Mouse (Mus musculus) stomach, embryonic 16.5 days (tissue): ENCODE measurements around the gene Def6. TPM values are rescaled to one million over a fixed set of nuclear protein-coding genes. Genes with fewer than 3 reads are reported as not detected.

ENCODE experiments used
- ATAC-seq: fragments of 200-750 bp; cut with Nextera tagmentation; 2 replicates; pipeline ENCODE4 v1.8.0; 2017; ENCODE audit warnings: moderate number of reproducible peaks, moderate TSS enrichment; ENCODE audit not compliant: insufficient read depth, low FRiP score
- H3K27ac ChIP-seq: fragments of 300-500 bp; sonication (generic); 2 replicates; pipeline ENCODE4 v1.5.1; 2014; ENCODE audit warnings: low read length
- H3K27me3 ChIP-seq: fragments of 300-500 bp; sonication (generic); 2 replicates; pipeline ENCODE4 v1.6.1; 2014; ENCODE audit warnings: low read length, control low read depth, mixed read lengths; ENCODE audit not compliant: control insufficient read depth, insufficient read depth
- H3K36me3 ChIP-seq: fragments of 300-500 bp; sonication (generic); 2 replicates; pipeline ENCODE4 v1.6.1; 2014; ENCODE audit warnings: low read length; ENCODE audit not compliant: control insufficient read depth, insufficient read depth
- H3K4me1 ChIP-seq: fragments of 300-500 bp; sonication (generic); 2 replicates; pipeline ENCODE4 v1.6.1; 2014; ENCODE audit warnings: low read length, control low read depth, mixed read lengths; ENCODE audit not compliant: control insufficient read depth, insufficient read depth
- H3K4me2 ChIP-seq: fragments of 300-500 bp; sonication (generic); 2 replicates; pipeline ENCODE4 v1.6.1; 2014; ENCODE audit warnings: low read depth, low read length, mixed read lengths
- H3K4me3 ChIP-seq: fragments of 300-500 bp; sonication (generic); replicated peaks from 2 replicates; pipeline ENCODE4 v1.5.1; 2014; ENCODE audit warnings: mild to moderate bottlenecking, low read length
- H3K9ac ChIP-seq: fragments of 300-500 bp; sonication (generic); 2 replicates; pipeline ENCODE4 v1.6.1; 2014; ENCODE audit warnings: low read length
- H3K9me3 ChIP-seq: fragments of 300-500 bp; sonication (generic); replicated peaks from 2 replicates; pipeline ENCODE4 v1.6.1; 2016; ENCODE audit warnings: low read length, control low read depth; ENCODE audit not compliant: control insufficient read depth
- WGBS: fragments of 180-500 bp; shearing (Covaris S2); extraction: QIAGEN DNeasy Blood & Tissue Kit; methylation state at CpG from one replicate; pipeline ENCODE4 v1.1.7; 2014; 5-methylcytosine and 5-hydroxymethylcytosine counted together
- polyA plus RNA-seq: library from polyadenylated mRNA; unstranded; fragments of >200 nt; fragmentation: Nextera tagmentation; extraction: Ambion mirVana; gene quantifications from 2 replicates; pipeline ENCODE4 v1.2.1, GENCODE M21; 2015

Gene Def6
- 8.5 and 8.8 TPM in 2 replicates for polyA plus RNA-seq

DNA sequence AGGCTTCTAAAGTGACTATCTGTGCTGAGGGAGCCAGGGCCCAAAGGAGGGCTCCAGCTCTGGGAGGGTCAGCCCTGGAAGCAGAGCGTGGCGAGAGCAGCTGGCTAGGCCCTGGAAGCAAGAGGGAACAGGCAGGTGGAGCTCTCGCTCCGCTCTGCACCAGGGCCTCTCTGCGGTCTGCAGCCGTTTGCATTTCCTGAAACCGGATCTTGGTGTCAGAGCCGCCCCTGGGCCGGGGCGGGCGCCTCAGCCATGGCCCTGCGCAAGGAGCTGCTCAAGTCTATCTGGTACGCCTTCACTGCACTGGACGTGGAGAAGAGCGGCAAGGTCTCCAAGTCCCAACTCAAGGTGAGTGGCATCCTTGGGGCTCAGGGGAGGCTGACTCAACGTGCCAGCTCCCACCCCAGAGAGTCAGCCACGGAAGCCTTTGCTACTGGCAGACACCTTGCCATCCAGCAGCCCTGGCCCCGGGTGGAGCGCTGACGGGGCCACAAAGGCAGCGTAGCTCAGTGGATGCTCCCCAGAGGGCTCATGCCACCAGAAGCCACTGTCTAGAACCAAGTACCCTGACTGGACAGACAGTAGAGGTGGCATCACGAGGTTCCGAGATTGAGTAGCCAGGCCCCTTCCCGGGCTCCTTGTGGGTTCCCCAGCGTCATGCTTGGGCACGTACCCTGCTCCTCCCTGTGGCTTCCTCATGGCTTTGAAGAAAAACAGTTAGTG lies at the start of gene Def6:
Def6 (plus strand) TSS at position 188 of the 723 bp plus-strand sequence.
- Histone ChIP-seq H3K4me1 (peaks cover 18% of the 10 kb centered on the region), H3K4me2 (peak within 1 kb of the TSS; percentile 69), H3K4me3 (peak within 1 kb of the TSS; percentile 42), H3K27me3 (no peaks in the 10 kb centered on the region), H3K27ac (peak within 1 kb of the TSS; percentile 82), H3K9me3 (no peaks in the 10 kb centered on the region), H3K36me3 (0 out of 2 replicates have a peak, but pooled peaks cover 3% of the 10 kb centered on the region), H3K9ac (peak within 1 kb of the TSS; percentile 75)
- peak; percentile 93 for ATAC-seq
- WGBS: 16% methylated on average over 26 of the region's 26 CpGs

DNA sequence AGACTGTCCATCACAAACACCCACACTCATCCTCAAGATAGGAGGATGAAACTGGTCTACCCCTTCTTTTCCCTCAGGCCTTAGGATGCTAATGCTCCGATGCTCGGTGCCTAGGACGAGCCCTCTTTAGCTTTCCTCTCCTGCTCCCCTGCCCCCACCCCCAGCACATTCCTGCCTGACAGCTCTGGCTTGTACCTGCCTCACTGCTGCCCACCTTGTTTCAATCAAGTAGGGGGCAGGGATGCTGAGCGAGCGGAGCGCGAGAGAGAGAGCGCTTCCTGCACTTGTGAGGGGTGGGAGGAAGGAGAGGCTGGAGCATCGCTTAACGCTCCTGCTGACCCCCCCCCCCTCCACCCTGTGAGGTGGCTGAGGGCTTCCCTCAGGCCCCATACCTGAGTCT lies 47.2 kb upstream of the Def6 start:
- WGBS: 36% methylated on average over 10 of the region's 10 CpGs
- no peaks in the 10 kb centered on the region for H3K4me1 ChIP-seq
- H3K9ac ChIP-seq: no peak overlapping the region

DNA sequence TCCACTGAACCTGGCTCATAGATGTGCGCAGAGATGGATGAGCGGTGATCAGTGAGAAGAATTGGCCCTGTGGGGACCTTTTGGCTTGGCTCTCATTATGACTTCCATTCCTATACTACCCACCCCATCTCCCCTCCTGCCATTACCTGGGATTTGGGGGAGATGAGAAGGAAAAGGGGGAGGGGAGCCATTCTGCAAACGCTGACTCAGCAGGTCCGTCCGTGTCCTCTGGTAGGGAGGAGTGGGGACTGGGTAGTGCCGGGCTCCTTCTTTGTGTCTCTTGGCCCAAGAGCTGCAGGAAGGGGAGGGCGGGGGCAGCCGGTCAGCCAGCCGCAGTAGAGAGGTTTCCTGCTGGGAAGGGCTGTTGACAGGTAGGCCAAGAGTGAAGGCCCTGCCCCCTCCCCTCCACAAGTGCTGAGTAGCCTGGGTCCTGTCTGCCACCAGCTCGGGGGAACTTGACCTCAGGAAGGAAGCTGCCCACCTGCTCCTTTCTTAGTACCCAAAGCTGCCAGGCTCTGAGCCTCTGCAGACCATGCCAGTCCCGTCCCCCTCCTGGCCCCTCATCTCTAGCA lies 46.2 kb upstream of the Def6 start:
- H3K9me3 ChIP-seq: no peaks in the 10 kb centered on the region
- no peak overlapping the region for H3K4me3 ChIP-seq

More for the DNA sequence above, 47.2 kb upstream of the Def6 start:
- H3K4me2 ChIP-seq: no peak overlapping the region
- no peak overlapping the region for H3K27ac ChIP-seq
- no peaks in the 10 kb centered on the region for H3K9me3 ChIP-seq
- H3K27me3 ChIP-seq: no peaks in the 10 kb centered on the region
- H3K4me3 ChIP-seq: no peak overlapping the region
- H3K36me3 ChIP-seq: no peaks in the 10 kb centered on the region
- ATAC-seq: no peak

DNA sequence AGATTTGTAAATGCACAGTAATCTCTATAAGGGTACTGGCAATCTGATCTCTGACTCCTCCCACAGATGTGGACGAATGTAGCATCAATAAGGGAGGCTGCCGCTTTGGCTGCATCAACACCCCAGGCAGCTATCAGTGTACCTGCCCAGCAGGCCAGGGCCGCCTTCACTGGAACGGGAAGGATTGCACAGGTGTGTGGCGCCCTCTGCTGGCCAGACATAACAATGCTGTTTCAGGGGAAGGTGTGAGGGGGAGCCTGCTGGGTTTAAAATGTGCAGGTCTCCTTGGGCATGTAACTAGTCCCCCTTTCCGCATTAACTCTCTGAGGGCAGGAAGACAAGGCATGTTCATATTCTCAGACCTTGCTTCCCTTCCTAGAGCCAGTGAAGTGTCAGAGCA lies 43.9 kb upstream of the Def6 start:
- Histone ChIP-seq H3K9me3 (no peaks in the 10 kb centered on the region), H3K9ac (no peak overlapping the region), H3K4me2 (no peak overlapping the region), H3K4me1 (no peaks in the 10 kb centered on the region), H3K27ac (no peak overlapping the region), H3K36me3 (no peaks in the 10 kb centered on the region), H3K4me3 (no peak overlapping the region), H3K27me3 (no peaks in the 10 kb centered on the region)
- 0 out of 2 replicates have a peak, but pooled peaks have one; percentile 49 for ATAC-seq
- 18% methylated on average over 6 of the region's 6 CpGs for WGBS

More for the DNA sequence above, 46.2 kb upstream of the Def6 start:
- Histone ChIP-seq H3K27ac (no peak overlapping the region), H3K4me1 (no peaks in the 10 kb centered on the region), H3K4me2 (no peak overlapping the region), H3K27me3 (no peaks in the 10 kb centered on the region), H3K36me3 (no peaks in the 10 kb centered on the region), H3K9ac (no peak overlapping the region)
- no peak for ATAC-seq
- WGBS: 35% methylated on average over 11 of the region's 11 CpGs

DNA sequence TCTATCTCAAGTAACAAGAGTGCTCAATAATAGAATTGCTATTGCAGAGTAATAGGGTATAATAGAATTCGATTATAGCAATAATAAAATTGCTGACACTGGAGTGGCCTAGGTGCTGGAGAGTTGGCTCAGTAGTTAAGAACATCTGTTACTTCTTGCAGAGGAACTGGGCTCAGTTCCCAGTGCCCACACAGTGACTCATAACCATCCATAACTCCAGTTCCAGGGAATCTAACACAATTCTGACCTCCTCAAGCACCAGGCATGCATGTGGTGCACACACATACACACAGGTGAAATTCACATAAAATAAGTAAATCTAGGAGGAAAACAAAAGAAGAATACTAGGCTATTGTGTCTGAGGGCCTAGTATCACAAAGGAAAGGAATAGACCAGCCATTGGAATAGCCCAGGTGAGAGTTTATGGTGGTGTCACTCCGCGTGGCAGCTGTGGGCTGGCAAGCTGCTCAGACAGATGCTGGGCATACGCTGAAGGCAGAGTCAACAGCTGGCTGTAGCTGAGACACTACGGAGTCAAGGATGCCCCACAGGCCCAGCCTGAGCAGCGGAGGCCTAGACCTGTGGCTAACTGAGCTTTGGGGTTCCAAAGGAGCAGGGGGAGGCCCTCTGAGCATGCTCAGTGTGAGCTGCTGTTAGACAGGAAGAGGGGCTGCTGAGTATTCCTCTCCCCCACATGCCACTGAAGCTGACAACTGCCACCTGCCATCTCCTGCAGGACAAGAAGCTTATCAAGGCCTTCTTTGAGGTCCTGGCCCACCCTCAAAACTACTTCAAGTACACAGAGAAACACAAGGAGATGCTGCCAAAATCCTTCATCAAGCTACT lies 36.9 kb upstream of the Def6 start:
- H3K36me3 ChIP-seq: no peaks in the 10 kb centered on the region
- no peak overlapping the region for H3K4me3 ChIP-seq
- no peak overlapping the region for H3K4me2 ChIP-seq
- no peaks in the 10 kb centered on the region for H3K27me3 ChIP-seq
- H3K9me3 ChIP-seq: no peaks in the 10 kb centered on the region
- H3K27ac ChIP-seq: no peak overlapping the region
- ATAC-seq: no peak
- no peak overlapping the region for H3K9ac ChIP-seq
- peaks cover 21% of the 10 kb centered on the region for H3K4me1 ChIP-seq
- WGBS: 76% methylated on average over 6 of the region's 6 CpGs

DNA sequence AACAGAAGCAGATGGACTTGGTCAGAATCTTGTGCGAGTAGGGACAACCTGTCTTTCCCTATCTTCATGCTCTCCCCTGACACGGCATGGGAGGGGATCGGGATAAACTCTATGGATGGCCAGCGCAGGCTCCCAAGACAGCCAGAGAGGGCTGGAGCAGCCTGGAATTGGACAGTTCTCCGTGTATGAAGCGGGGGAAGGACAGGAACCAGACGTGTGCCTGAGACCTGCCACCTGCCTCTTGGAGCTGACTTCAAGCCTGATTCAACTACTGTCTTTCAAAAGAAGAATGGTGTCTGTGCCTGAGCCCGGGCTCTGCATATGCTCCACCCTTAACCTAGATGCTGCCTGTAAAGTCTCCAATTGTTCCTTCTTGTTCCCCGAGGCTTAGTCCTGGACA lies 34.9 kb upstream of the Def6 start:
- 31% methylated on average over 9 of the region's 9 CpGs for WGBS
- Histone ChIP-seq H3K36me3 (no peaks in the 10 kb centered on the region), H3K4me3 (no peak overlapping the region), H3K4me1 (peaks cover 27% of the 10 kb centered on the region), H3K27ac (no peak overlapping the region), H3K9ac (no peak overlapping the region), H3K27me3 (no peaks in the 10 kb centered on the region), H3K9me3 (no peaks in the 10 kb centered on the region), H3K4me2 (no peak overlapping the region; the same call in 1 of the 2 replicates)
- ATAC-seq: no peak

DNA sequence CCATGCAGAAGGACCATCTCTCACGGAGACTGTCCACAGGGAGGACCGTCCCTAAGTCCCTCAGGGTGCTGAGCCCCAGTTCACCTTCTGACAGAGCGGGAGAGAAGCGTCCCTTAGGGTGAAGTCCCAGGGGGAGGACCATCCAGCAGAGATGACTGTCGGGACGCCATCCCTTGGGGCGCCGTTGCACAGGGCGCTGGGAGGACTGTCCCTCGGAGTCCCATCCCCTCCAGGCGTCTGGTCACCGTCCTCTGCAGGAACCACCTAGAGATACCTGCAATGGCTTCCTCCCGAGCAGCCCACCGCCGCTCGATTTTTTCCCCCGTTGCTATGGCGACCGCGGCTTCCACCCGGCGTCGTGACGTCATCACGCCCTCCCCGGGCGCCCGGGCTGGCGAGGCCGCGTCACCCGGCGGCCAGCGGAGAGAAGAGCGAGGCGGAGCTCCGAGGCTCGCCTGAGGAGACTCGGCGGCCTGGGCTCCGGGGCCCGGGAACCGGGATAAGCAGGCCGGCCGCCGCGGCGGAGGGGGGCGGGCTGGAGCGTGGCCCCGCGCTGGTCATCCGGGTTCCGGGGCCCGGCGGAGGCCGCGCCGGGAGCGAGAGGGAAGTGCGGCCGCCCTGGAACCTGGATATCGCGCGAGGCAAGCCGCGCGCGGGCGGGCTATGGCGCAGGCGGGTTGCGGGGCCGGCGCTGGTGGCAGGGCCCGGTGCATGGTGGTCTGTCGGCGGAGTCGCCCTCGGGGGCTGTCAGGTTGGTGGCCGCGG lies 30.6 kb upstream of the Def6 start, which contains the start of gene Zfp523:
Zfp523 (plus strand) TSS at position 355 of the 765 bp plus-strand sequence.
- Histone ChIP-seq H3K9me3 (no peaks in the 10 kb centered on the region), H3K4me1 (peaks cover 43% of the 10 kb centered on the region), H3K4me2 (peak within 1 kb of the TSS; percentile 95), H3K9ac (peak within 1 kb of the TSS; percentile 98), H3K36me3 (no peaks in the 10 kb centered on the region), H3K27me3 (no peaks in the 10 kb centered on the region), H3K27ac (peak within 1 kb of the TSS; percentile 86), H3K4me3 (peak within 1 kb of the TSS; percentile 85)
- peak; percentile 88 for ATAC-seq
- WGBS: under 1% methylated on average over 82 of the region's 82 CpGs

DNA sequence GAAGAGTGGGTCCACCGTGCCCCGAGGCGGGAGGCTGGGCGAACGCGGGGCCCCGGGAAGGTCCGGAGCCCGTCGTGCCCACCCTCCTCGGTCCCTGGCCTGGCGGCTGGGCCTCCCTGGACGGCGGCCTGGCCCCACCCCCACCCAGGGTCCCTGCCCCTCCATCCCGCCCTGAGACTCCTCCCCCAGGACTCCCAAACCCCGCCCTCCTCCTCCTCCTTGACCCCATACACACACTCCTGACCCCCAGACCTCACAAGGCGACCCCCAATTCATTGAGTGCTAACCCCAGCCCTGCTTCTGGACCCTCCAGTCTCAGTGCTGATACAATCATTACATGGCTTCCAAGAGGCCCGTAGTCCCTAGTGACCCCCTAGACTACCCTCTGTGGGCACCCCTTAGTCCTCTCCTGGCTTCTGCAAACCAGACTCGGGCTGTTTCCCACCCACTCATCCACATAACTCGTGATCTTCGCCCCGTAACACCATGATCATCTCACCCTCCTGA lies 30.0 kb upstream of the Def6 start:
- WGBS: 6% methylated on average over 22 of the region's 22 CpGs
- Histone ChIP-seq H3K27me3 (no peaks in the 10 kb centered on the region), H3K4me1 (peaks cover 36% of the 10 kb centered on the region), H3K9ac (peak overlapping the region; percentile 98), H3K36me3 (no peaks in the 10 kb centered on the region), H3K27ac (peak overlapping the region; percentile 86), H3K9me3 (no peaks in the 10 kb centered on the region), H3K4me2 (peak overlapping the region; percentile 95), H3K4me3 (peak overlapping the region; percentile 85)
- peak; percentile 82 for ATAC-seq
